In the genomic region with DNA sequence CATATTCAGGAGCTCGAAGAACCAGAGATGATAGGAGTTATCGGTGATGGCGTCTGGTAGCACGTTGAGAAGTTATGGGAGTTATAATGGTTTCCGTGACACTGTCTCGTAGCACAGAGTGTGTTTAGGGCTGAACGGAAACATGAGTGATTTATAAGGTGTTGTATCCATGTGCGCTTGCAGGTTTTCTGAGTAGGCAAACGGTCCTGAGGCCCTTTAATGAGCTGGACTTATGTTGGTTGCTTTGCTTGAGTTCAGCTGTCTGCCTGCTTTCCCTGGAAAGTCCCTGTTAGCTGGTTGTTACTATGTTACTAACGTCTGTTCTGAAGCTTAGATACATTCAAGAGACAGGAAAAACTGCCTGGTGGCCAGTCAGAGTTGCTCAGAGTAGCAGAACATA, we compare ENCODE assay signal across 28 mouse cellular contexts.
DNase-seq lines count a peak whose midpoint lies in the region; ATAC-seq and TF ChIP-seq lines count a peak whose summit lies in the region.
"Had no signal": no experiment of that assay in that cellular context is flagged by ENCODE, and none has a peak within 500 bp of the region (broad histone marks: within the 10 kb centered on the region; RNA-seq: fewer than 3 reads in every experiment).

No protein-coding gene starts in this region.

- H3K27ac ChIP-seq in lung, embryonic 14.5 days (ENCODE audit: low read depth), result no peak overlapping the region
- peak overlapping the region; percentile 81 for H3K27ac ChIP-seq in limb, embryonic 12.5 days
- no peak overlapping the region for H3K27ac ChIP-seq in midbrain, postnatal 0 days (ENCODE audit: low read depth, low read length)
- H3K27ac ChIP-seq in kidney, embryonic 15.5 days, result no peak overlapping the region
- H3K27ac ChIP-seq: embryonic facial prominence, embryonic 12.5 days; embryonic facial prominence, embryonic 15.5 days; forebrain, embryonic 12.5 days; forebrain, embryonic 15.5 days; gastrocnemius, adult 2 months; heart, embryonic 15.5 days; hindbrain, embryonic 10.5 days; hindbrain, embryonic 13.5 days had no signal

- no peak overlapping the region for H3K4me2 ChIP-seq in lung, embryonic 14.5 days
- peak overlapping the region; percentile 23 for H3K4me2 ChIP-seq in limb, embryonic 12.5 days
- no peak overlapping the region for H3K4me2 ChIP-seq in midbrain, postnatal 0 days (ENCODE audit: low read depth, low read length, poor library complexity, severe bottlenecking)
- H3K4me2 ChIP-seq in kidney, embryonic 15.5 days, result no peak overlapping the region
- H3K4me2 ChIP-seq: embryonic facial prominence, embryonic 12.5 days; embryonic facial prominence, embryonic 15.5 days; forebrain, embryonic 12.5 days; forebrain, embryonic 15.5 days; heart, embryonic 12.5 days; heart, embryonic 15.5 days; hindbrain, embryonic 13.5 days had no signal

- H3K27me3 ChIP-seq in lung, embryonic 14.5 days (ENCODE audit: insufficient read depth, low read length), result no peaks in the 10 kb centered on the region
- H3K27me3 ChIP-seq in limb, embryonic 12.5 days, result no peaks in the 10 kb centered on the region
- H3K27me3 ChIP-seq in midbrain, postnatal 0 days (ENCODE audit: insufficient read depth, low read length), result no peaks in the 10 kb centered on the region
- no peaks in the 10 kb centered on the region for H3K27me3 ChIP-seq in kidney, embryonic 15.5 days
- H3K27me3 ChIP-seq: forebrain, embryonic 15.5 days; hindbrain, embryonic 13.5 days had no signal

- ATAC-seq in lung, embryonic 14.5 days (ENCODE audit: insufficient read depth), result no peak
- no peak for ATAC-seq in limb, embryonic 12.5 days (ENCODE audit: insufficient number of reproducible peaks, insufficient read depth, low FRiP score, low TSS enrichment, low read depth)
- no peak for ATAC-seq in midbrain, postnatal 0 days (ENCODE audit: low FRiP score)
- ATAC-seq in kidney, embryonic 15.5 days (replicated peaks; ENCODE audit: low FRiP score), result no peak
- ATAC-seq: forebrain, embryonic 15.5 days; hindbrain, embryonic 16.5 days; Patski had no signal

- peaks cover 3% of the 10 kb centered on the region; the same call in 1 of the 2 replicates for H3K4me1 ChIP-seq in lung, embryonic 14.5 days (ENCODE audit: insufficient read depth)
- H3K4me1 ChIP-seq in limb, embryonic 12.5 days (replicated peaks), result peaks cover 35% of the 10 kb centered on the region
- no peaks in the 10 kb centered on the region for H3K4me1 ChIP-seq in midbrain, postnatal 0 days (ENCODE audit: insufficient read depth, low read length)
- peaks cover 16% of the 10 kb centered on the region for H3K4me1 ChIP-seq in kidney, embryonic 15.5 days
- H3K4me1 ChIP-seq: heart, embryonic 12.5 days; heart, embryonic 15.5 days had no signal

- H3K9ac ChIP-seq in lung, embryonic 14.5 days, result no peak overlapping the region
- H3K9ac ChIP-seq in limb, embryonic 12.5 days (replicated peaks), result no peak overlapping the region
- H3K9ac ChIP-seq in midbrain, postnatal 0 days (replicated peaks; ENCODE audit: low read length, poor library complexity, severe bottlenecking), result no peak overlapping the region
- no peak overlapping the region for H3K9ac ChIP-seq in kidney, embryonic 15.5 days
- H3K9ac ChIP-seq: embryonic facial prominence, embryonic 12.5 days; embryonic facial prominence, embryonic 15.5 days; forebrain, embryonic 12.5 days; forebrain, embryonic 15.5 days; heart, embryonic 12.5 days; heart, embryonic 15.5 days; hindbrain, embryonic 13.5 days had no signal

- 37% methylated on average over 10 of the region's 10 CpGs for WGBS in lung, embryonic 14.5 days
- WGBS in limb, embryonic 12.5 days, result 26% methylated on average over 10 of the region's 10 CpGs
- 92% methylated on average over 10 of the region's 10 CpGs for WGBS in midbrain, postnatal 0 days
- WGBS in kidney, embryonic 15.5 days, result 65% methylated on average over 10 of the region's 10 CpGs

- H3K4me3 ChIP-seq in lung, embryonic 14.5 days (ENCODE audit: low read depth, low read length), result no peak overlapping the region
- H3K4me3 ChIP-seq in limb, embryonic 12.5 days (replicated peaks), result no peak overlapping the region
- no peak overlapping the region for H3K4me3 ChIP-seq in midbrain, postnatal 0 days (ENCODE audit: low read depth, low read length)
- no peak overlapping the region for H3K4me3 ChIP-seq in kidney, embryonic 15.5 days (replicated peaks)
- H3K4me3 ChIP-seq: embryonic facial prominence, embryonic 12.5 days; embryonic facial prominence, embryonic 15.5 days; forebrain, embryonic 12.5 days; forebrain, embryonic 15.5 days; gastrocnemius, adult 2 months; heart, embryonic 12.5 days; heart, embryonic 15.5 days; hindbrain, embryonic 10.5 days; hindbrain, embryonic 13.5 days had no signal

- TF ChIP-seq CTCF in lung, embryonic 14.5 days (IDR thresholded peaks at IDR 0.05; ENCODE audit: low read depth), result no peak
- no peak for TF ChIP-seq CTCF in midbrain, postnatal 0 days (IDR thresholded peaks at IDR 0.05)

- peak; percentile 13 for DNase-seq in lung, embryonic 14.5 days
- no peak for DNase-seq in lung, postnatal 25 days (ENCODE audit: low spot score)
- peak; percentile 44 for DNase-seq in hindlimb bud, embryonic 11.5 days (ENCODE audit: extremely low spot score, low read depth, low spot score)
- DNase-seq in midbrain, postnatal 0 days (ENCODE audit: low spot score), result no peak
- no peak for DNase-seq in cerebellum, postnatal 10 days
- DNase-seq: adrenal gland, postnatal 10 days; adrenal gland, postnatal 36 days; cerebellum, adult 18-20 months; cerebellum, adult 9-10 months; cerebellum, postnatal 25 days; gastrocnemius, adult 2 months; gastrocnemius, postnatal 14 days; heart, adult 18-20 months; heart, postnatal 10 days; heart, postnatal 36 days had no signal

- H3K36me3 ChIP-seq in lung, embryonic 14.5 days (ENCODE audit: insufficient read depth), result no peaks in the 10 kb centered on the region
- no peaks in the 10 kb centered on the region for H3K36me3 ChIP-seq in limb, embryonic 12.5 days
- no peaks in the 10 kb centered on the region for H3K36me3 ChIP-seq in midbrain, postnatal 0 days (ENCODE audit: insufficient read depth, low read length)
- no peaks in the 10 kb centered on the region for H3K36me3 ChIP-seq in kidney, embryonic 15.5 days
- H3K36me3 ChIP-seq: embryonic facial prominence, embryonic 12.5 days; embryonic facial prominence, embryonic 15.5 days; forebrain, embryonic 12.5 days; forebrain, embryonic 15.5 days; G1E; heart, embryonic 12.5 days; heart, embryonic 15.5 days; hindbrain, embryonic 10.5 days; hindbrain, embryonic 13.5 days had no signal

- no peaks in the 10 kb centered on the region for H3K9me3 ChIP-seq in lung, embryonic 14.5 days (ENCODE audit: low read depth, low read length)
- H3K9me3 ChIP-seq in limb, embryonic 12.5 days, result no peaks in the 10 kb centered on the region
- H3K9me3 ChIP-seq in midbrain, postnatal 0 days (ENCODE audit: low read length), result no peaks in the 10 kb centered on the region
- H3K9me3 ChIP-seq in kidney, embryonic 15.5 days (replicated peaks), result no peaks in the 10 kb centered on the region
- H3K9me3 ChIP-seq: embryonic facial prominence, embryonic 12.5 days; embryonic facial prominence, embryonic 15.5 days; forebrain, embryonic 12.5 days; forebrain, embryonic 15.5 days; heart, embryonic 12.5 days; heart, embryonic 15.5 days; hindbrain, embryonic 10.5 days; hindbrain, embryonic 13.5 days had no signal

Comparison
In these comparisons a context has a peak if more than half of its experiments do, and no peak if none do; other contexts are left out.
1. DNase-seq: peak in lung, embryonic 14.5 days (single experiment) and hindlimb bud, embryonic 11.5 days (single experiment); none in lung, postnatal 25 days (single experiment), midbrain, postnatal 0 days (single experiment) and cerebellum, postnatal 10 days (0 of 2).